Mouse (Mus musculus): ENCODE results near the gene Pcmt1.

Gene Pcmt1

GRCm38 (mm10) chr10:7589592-7590233, 91.2 kb downstream of the Pcmt1 start, which contains the start of gene Lrp11:
TSS of gene Lrp11 (plus strand) at chr10:7589800.
- DNase-seq (ENCODE audit: low read depth): peak; percentile 80

DNA sequence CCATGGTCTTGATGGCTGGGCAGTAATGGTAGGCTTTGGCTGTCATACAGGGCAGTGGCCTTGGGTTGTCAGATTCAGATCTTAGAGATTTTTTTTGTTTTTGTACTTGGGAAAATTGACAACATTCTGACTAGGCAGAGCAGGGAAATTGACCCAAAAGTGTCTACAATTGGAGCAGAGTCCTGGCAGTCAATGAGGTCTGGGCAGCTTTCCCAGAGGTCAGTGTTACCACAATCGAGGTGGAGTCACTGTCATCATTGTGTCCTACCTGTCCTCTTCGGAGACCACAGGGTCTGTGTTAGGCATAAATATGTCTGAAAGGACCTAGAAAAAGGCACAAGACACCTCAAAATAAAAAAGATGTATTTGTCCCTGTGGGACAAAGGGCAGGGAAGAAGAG, 94.2 kb downstream of the Pcmt1 start:
- DNase-seq (ENCODE audit: low read depth): no peak

- DNase-seq (ENCODE audit: low read depth): no peak
Observed at GRCm38 (mm10) chr10:7582891-7583557, 97.9 kb downstream of the Pcmt1 start.

- DNase-seq (ENCODE audit: low read depth): no peak
Observed at GRCm38 (mm10) chr10:7582157-7582890, 98.6 kb downstream of the Pcmt1 start.

GRCm38 (mm10) chr10:7581401-7581800, 99.5 kb downstream of the Pcmt1 start:
- no peak for DNase-seq (ENCODE audit: low read depth)

Measured in c-Kit-positive CD71-positive TER-119-negative erythroid progenitor cells, embryonic 14.5 days (primary cell).